In genomic region chr3:95863578-95863977, GRCm38 (mm10) we compare ENCODE assay signal across 13 mouse cellular contexts.
"Had no signal": no experiment of that assay in that cellular context is flagged by ENCODE, and none has a peak within 500 bp of the region (broad histone marks: within the 10 kb centered on the region; RNA-seq: fewer than 3 reads in every experiment).

No protein-coding gene starts in this region.

- H3K36me3 ChIP-seq: stomach, embryonic 15.5 days had no signal

- DNase-seq: lung, embryonic 14.5 days; lung, postnatal 10 days; lung, postnatal 4 days; midbrain, embryonic 14.5 days; right cerebral cortex, postnatal 14 days; thymus, adult 2 months; thymus, postnatal 25 days; thymus, postnatal 4 days had no signal

- H3K4me3 ChIP-seq: midbrain, embryonic 10.5 days; midbrain, embryonic 12.5 days; neural tube, embryonic 12.5 days; stomach, embryonic 15.5 days had no signal

- H3K27ac ChIP-seq: midbrain, embryonic 10.5 days; midbrain, embryonic 12.5 days; neural tube, embryonic 12.5 days; stomach, embryonic 15.5 days; stomach, postnatal 0 days had no signal

- H3K27me3 ChIP-seq: midbrain, embryonic 12.5 days; neural tube, embryonic 12.5 days; stomach, embryonic 15.5 days had no signal

- H3K4me1 ChIP-seq: midbrain, embryonic 10.5 days; midbrain, embryonic 12.5 days; neural tube, embryonic 12.5 days; stomach, embryonic 15.5 days had no signal

- H3K9me3 ChIP-seq: midbrain, embryonic 10.5 days; midbrain, embryonic 12.5 days; neural tube, embryonic 12.5 days; stomach, embryonic 15.5 days had no signal

- H3K9ac ChIP-seq: lung, embryonic 14.5 days; midbrain, embryonic 12.5 days; neural tube, embryonic 12.5 days; stomach, embryonic 15.5 days had no signal
